Mouse (Mus musculus): Measurements from ENCODE around the gene Sfrp4. TPM values are rescaled to one million over a fixed set of nuclear protein-coding genes. Genes with fewer than 3 reads are reported as not detected.

The Sfrp4 gene
- polyA plus RNA-seq, 1 experiment from 2014 or later = 0.76 TPM

- 0 out of 2 replicates have a peak, but pooled peaks cover 2% of the 10 kb centered on the region for H3K4me1 ChIP-seq (ENCODE audit: insufficient read depth, low read depth, low read length)
- no peak overlapping the region for H3K4me2 ChIP-seq (replicated peaks; ENCODE audit: low read depth, low read length)
- H3K27ac ChIP-seq (ENCODE audit: low read length) = no peak overlapping the region
- no peak overlapping the region for H3K9ac ChIP-seq (replicated peaks; ENCODE audit: low read depth)
- DNase-seq (ENCODE audit: low spot score) (no peak), ATAC-seq (no peak)
- no peak for TF ChIP-seq EP300 (IDR thresholded peaks at IDR 0.05)
- TF ChIP-seq CTCF (IDR thresholded peaks at IDR 0.05) = no peak
- H3K9me3 ChIP-seq (ENCODE audit: low read length) = no peaks in the 10 kb centered on the region
- no peaks in the 10 kb centered on the region for H3K27me3 ChIP-seq (replicated peaks; ENCODE audit: insufficient read depth, low read length)
- no peaks in the 10 kb centered on the region for H3K36me3 ChIP-seq (ENCODE audit: insufficient read depth, low read length)
- no peak overlapping the region for H3K4me3 ChIP-seq (ENCODE audit: low read depth, low read length)
- WGBS = 84% methylated on average over 1 of the region's 1 CpGs
These were observed 8.6 kb upstream of the Sfrp4 start for GRCm38 (mm10) chr13:19614311-19614710.

DNA sequence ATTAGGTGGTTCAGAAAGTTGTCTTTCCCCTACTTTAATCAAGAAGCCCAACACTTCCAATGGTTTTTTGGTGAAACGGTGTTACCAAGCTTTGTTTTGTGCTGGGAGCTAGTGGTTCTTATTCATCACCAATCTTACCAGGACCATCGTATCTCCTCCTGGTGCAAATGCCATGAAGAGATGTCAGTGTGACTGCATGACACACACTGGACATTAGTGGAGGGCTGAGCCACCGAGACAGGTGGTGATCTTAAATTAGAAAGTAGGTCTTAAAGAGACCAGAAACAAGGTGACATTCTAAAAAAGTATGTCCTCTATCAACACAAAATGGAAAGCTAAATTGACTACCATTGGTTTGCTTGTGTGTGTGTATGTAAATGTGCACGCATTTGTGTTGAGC, 4.8 kb upstream of the Sfrp4 start:
- Histone ChIP-seq H3K36me3 (ENCODE audit: insufficient read depth, low read length) (no peaks in the 10 kb centered on the region), H3K9me3 (ENCODE audit: low read length) (no peaks in the 10 kb centered on the region), H3K4me2 (replicated peaks; ENCODE audit: low read depth, low read length) (no peak overlapping the region), H3K27me3 (replicated peaks; ENCODE audit: insufficient read depth, low read length) (0 out of 2 replicates have a peak, but pooled peaks cover 1% of the 10 kb centered on the region), H3K4me3 (ENCODE audit: low read depth, low read length) (no peak overlapping the region), H3K27ac (ENCODE audit: low read length) (no peak overlapping the region), H3K4me1 (ENCODE audit: insufficient read depth, low read depth, low read length) (0 out of 2 replicates have a peak, but pooled peaks cover 2% of the 10 kb centered on the region), H3K9ac (replicated peaks; ENCODE audit: low read depth) (no peak overlapping the region)
- WGBS = 92% methylated on average over 4 of the region's 4 CpGs
- ATAC-seq (no peak), DNase-seq (ENCODE audit: low spot score) (no peak)
- TF ChIP-seq EP300 (IDR thresholded peaks at IDR 0.05) (no peak), CTCF (IDR thresholded peaks at IDR 0.05) (no peak)

- 0 out of 2 replicates have a peak, but pooled peaks have one; percentile 9 for ATAC-seq
- Histone ChIP-seq H3K4me2 (replicated peaks; ENCODE audit: low read depth, low read length) (peak overlapping the region; percentile 92), H3K36me3 (ENCODE audit: insufficient read depth, low read length) (no peaks in the 10 kb centered on the region), H3K27ac (ENCODE audit: low read length) (peak overlapping the region; percentile 43; the same call in 1 of the 2 replicates), H3K4me3 (ENCODE audit: low read depth, low read length) (peak overlapping the region; percentile 62), H3K9ac (replicated peaks; ENCODE audit: low read depth) (peak overlapping the region; percentile 65), H3K27me3 (replicated peaks; ENCODE audit: insufficient read depth, low read length) (0 out of 2 replicates have a peak, but pooled peaks cover 5% of the 10 kb centered on the region), H3K9me3 (ENCODE audit: low read length) (no peaks in the 10 kb centered on the region), H3K4me1 (ENCODE audit: insufficient read depth, low read depth, low read length) (peaks cover 5% of the 10 kb centered on the region; the same call in 1 of the 2 replicates)
- TF ChIP-seq EP300 (IDR thresholded peaks at IDR 0.05) (no peak), CTCF (IDR thresholded peaks at IDR 0.05) (no peak)
- WGBS = 10% methylated on average over 5 of the region's 5 CpGs
- peak; percentile 18 for DNase-seq (ENCODE audit: low spot score)
These were observed 4.1 kb upstream of the Sfrp4 start for GRCm38 (mm10) chr13:19618841-19619215.

DNA sequence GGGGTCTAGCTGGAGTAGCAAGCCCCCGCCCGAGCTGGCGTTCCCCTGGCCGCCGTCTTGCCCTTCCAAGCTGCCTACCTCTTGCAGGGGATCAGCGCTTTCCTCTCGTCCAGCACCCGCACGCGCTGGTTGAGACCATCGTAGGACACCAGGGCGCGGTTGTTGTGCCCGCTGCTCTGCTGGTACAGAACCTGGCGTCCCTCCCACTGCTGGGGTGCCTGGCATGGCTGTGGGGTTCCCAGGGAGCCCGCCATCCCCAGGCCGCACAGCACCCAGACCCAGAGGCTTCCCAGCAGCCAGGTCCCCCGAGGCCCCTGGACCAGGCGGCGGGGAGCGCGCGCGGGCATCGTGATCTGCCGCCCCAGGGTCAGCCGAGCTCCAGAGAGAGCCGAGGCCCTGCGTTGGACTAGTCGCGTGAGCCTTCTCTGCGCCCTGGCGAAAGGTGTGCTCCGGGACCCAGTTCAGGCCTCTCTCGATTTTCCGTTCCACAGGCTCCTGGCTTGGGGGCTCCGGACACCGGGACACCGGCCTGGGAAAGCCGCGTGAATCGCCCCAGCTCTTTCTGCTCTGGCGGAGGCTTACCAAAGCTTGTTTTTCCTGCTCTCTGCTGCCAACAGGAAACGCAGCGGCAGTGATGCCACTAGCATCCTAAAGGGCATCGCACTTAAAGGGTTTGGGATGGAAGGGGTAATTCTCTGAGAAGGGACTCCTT, 3.5 kb upstream of the Sfrp4 start, which contains the start of gene Epdr1:
TSS of gene Epdr1 (minus strand) at position 712 of the 712 bp plus-strand sequence.
- Histone ChIP-seq H3K36me3 (ENCODE audit: insufficient read depth, low read length) (no peaks in the 10 kb centered on the region), H3K4me3 (ENCODE audit: low read depth, low read length) (peak within 1 kb of the TSS; percentile 62), H3K27me3 (replicated peaks; ENCODE audit: insufficient read depth, low read length) (0 out of 2 replicates have a peak, but pooled peaks cover 5% of the 10 kb centered on the region), H3K9ac (replicated peaks; ENCODE audit: low read depth) (peak within 1 kb of the TSS; percentile 65), H3K4me1 (ENCODE audit: insufficient read depth, low read depth, low read length) (peaks cover 5% of the 10 kb centered on the region; the same call in 1 of the 2 replicates), H3K4me2 (replicated peaks; ENCODE audit: low read depth, low read length) (peak within 1 kb of the TSS; percentile 92), H3K27ac (ENCODE audit: low read length) (peak within 1 kb of the TSS; percentile 43; the same call in 1 of the 2 replicates), H3K9me3 (ENCODE audit: low read length) (no peaks in the 10 kb centered on the region)
- WGBS = 2% methylated on average over 45 of the region's 46 CpGs
- ATAC-seq = peak; percentile 79
- peak; percentile 83 for DNase-seq (ENCODE audit: low spot score)
- peak; percentile 78 for TF ChIP-seq CTCF (IDR thresholded peaks at IDR 0.05)
- TF ChIP-seq EP300 (IDR thresholded peaks at IDR 0.05) = no peak

GRCm38 (mm10) chr13:19623228-19623905, 463 bp downstream of the Sfrp4 start:
- TF ChIP-seq CTCF (IDR thresholded peaks at IDR 0.05) (no peak), EP300 (IDR thresholded peaks at IDR 0.05) (no peak)
- peak overlapping the region; percentile 74 for H3K4me2 ChIP-seq (replicated peaks; ENCODE audit: low read depth, low read length)
- H3K27ac ChIP-seq (ENCODE audit: low read length) = no peak overlapping the region
- H3K4me1 ChIP-seq (ENCODE audit: insufficient read depth, low read depth, low read length) = peaks cover 5% of the 10 kb centered on the region; the same call in 1 of the 2 replicates
- peaks cover 5% of the 10 kb centered on the region; the same call in 1 of the 2 replicates for H3K27me3 ChIP-seq (replicated peaks; ENCODE audit: insufficient read depth, low read length)
- no peaks in the 10 kb centered on the region for H3K9me3 ChIP-seq (ENCODE audit: low read length)
- DNase-seq (ENCODE audit: low spot score) (no peak), ATAC-seq (no peak)
- H3K36me3 ChIP-seq (ENCODE audit: insufficient read depth, low read length) = no peaks in the 10 kb centered on the region
- no peak overlapping the region; the same call in 1 of the 2 replicates for H3K9ac ChIP-seq (replicated peaks; ENCODE audit: low read depth)
- H3K4me3 ChIP-seq (ENCODE audit: low read depth, low read length) = peak overlapping the region; percentile 29
- WGBS = 21% methylated on average over 30 of the region's 30 CpGs
